Comparison of ENCODE assay signal across 13 mouse cellular contexts in genomic region chr13:59996146-59996814, GRCm38 (mm10).
"Had no signal": no experiment of that assay in that cellular context is flagged by ENCODE, and none has a peak within 500 bp of the region (broad histone marks: within the 10 kb centered on the region; RNA-seq: fewer than 3 reads in every experiment).

No protein-coding gene starts in this region.

- DNase-seq: kidney, adult 8-10 months; kidney, postnatal 4 days; left cerebral cortex, postnatal 4 days; right cerebral cortex, postnatal 4 days; spleen, adult 18-20 months; thymus, adult 18-20 months; thymus, postnatal 25 days had no signal

- H3K4me1 ChIP-seq: liver, embryonic 12.5 days had no signal

- H3K27me3 ChIP-seq: liver, embryonic 12.5 days; lung, embryonic 15.5 days; midbrain, embryonic 13.5 days had no signal

- H3K9me3 ChIP-seq: liver, embryonic 12.5 days; lung, embryonic 15.5 days had no signal

- H3K36me3 ChIP-seq: liver, embryonic 12.5 days; lung, embryonic 15.5 days; midbrain, embryonic 13.5 days had no signal

- ATAC-seq: intestine, embryonic 16.5 days; liver, embryonic 12.5 days; midbrain, embryonic 13.5 days had no signal

- H3K4me3 ChIP-seq: layer of hippocampus, adult 2 months; liver, embryonic 12.5 days; lung, embryonic 15.5 days; midbrain, embryonic 13.5 days; myocyte had no signal

- H3K9ac ChIP-seq: liver, embryonic 12.5 days; lung, embryonic 15.5 days; midbrain, embryonic 13.5 days had no signal

- H3K27ac ChIP-seq: layer of hippocampus, adult 2 months; liver, embryonic 12.5 days; lung, embryonic 15.5 days; midbrain, embryonic 13.5 days had no signal

- H3K4me2 ChIP-seq: liver, embryonic 12.5 days; lung, embryonic 15.5 days; midbrain, embryonic 13.5 days had no signal
